Mouse (Mus musculus): Measurements from ENCODE around the gene Fat3. TPM values are rescaled to one million over a fixed set of nuclear protein-coding genes. Genes with fewer than 3 reads are reported as not detected.
A peak's percentile ranks its signal among the peaks of the same experiment; 100 is the strongest.

Fat3 gene
- polyA plus RNA-seq, 1 experiment, result 10.5 TPM

- Histone ChIP-seq H3K4me1 (ENCODE audit: control insufficient read depth, insufficient read depth, low read length) (no peaks in the 10 kb centered on the region), H3K4me3 (replicated peaks; ENCODE audit: insufficient read depth, low read depth, low read length) (no peak overlapping the region), H3K27me3 (ENCODE audit: control insufficient read depth, insufficient read depth, low read length) (no peaks in the 10 kb centered on the region), H3K27ac (ENCODE audit: insufficient read depth, low read length) (no peak overlapping the region)
- 93% methylated on average over 2 of the region's 2 CpGs for WGBS
- TF ChIP-seq CTCF (IDR thresholded peaks at IDR 0.05; ENCODE audit: borderline replicate concordance, insufficient read depth, low read depth, low read length) (no peak), POLR2A (IDR thresholded peaks at IDR 0.05; ENCODE audit: borderline replicate concordance, insufficient read depth, low read length) (no peak)
- DNase-seq, result no peak
These were observed 454.4 kb downstream of the Fat3 start for GRCm38 (mm10) chr9:16046686-16047085.

DNA sequence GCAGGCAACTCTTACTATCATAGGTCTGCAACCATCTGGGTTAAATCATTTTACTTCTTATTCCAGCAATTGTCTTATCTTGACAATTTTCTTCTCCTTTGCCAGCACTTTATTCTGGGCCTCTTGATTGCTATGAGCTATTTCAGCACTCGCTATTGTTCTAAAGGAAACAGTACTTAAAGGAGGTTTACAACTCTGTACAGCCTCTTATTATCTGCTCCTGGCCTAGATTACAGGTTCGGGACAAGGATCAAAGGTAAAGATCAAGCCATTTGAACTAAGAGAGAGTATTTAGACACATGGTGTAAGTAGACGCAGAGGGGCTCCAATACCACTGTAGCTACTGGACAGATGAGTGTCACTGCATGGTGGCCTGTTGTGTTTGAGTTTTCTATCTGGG lies 463.7 kb downstream of the Fat3 start:
- Histone ChIP-seq H3K27me3 (ENCODE audit: control insufficient read depth, insufficient read depth, low read length) (no peaks in the 10 kb centered on the region), H3K27ac (ENCODE audit: insufficient read depth, low read length) (no peak overlapping the region), H3K4me1 (ENCODE audit: control insufficient read depth, insufficient read depth, low read length) (no peaks in the 10 kb centered on the region), H3K4me3 (replicated peaks; ENCODE audit: insufficient read depth, low read depth, low read length) (no peak overlapping the region)
- DNase-seq, result no peak
- TF ChIP-seq CTCF (IDR thresholded peaks at IDR 0.05; ENCODE audit: borderline replicate concordance, insufficient read depth, low read depth, low read length), result no peak
- TF ChIP-seq POLR2A (IDR thresholded peaks at IDR 0.05; ENCODE audit: borderline replicate concordance, insufficient read depth, low read length), result no peak
- whole genome bisulfite sequencing, result 93% methylated on average over 3 of the region's 3 CpGs

- Histone ChIP-seq H3K4me3 (replicated peaks; ENCODE audit: insufficient read depth, low read depth, low read length) (no peak overlapping the region), H3K27me3 (ENCODE audit: control insufficient read depth, insufficient read depth, low read length) (no peaks in the 10 kb centered on the region), H3K27ac (ENCODE audit: insufficient read depth, low read length) (no peak overlapping the region), H3K4me1 (ENCODE audit: control insufficient read depth, insufficient read depth, low read length) (no peaks in the 10 kb centered on the region)
- no peak for TF ChIP-seq POLR2A (IDR thresholded peaks at IDR 0.05; ENCODE audit: borderline replicate concordance, insufficient read depth, low read length)
- no peak for TF ChIP-seq CTCF (IDR thresholded peaks at IDR 0.05; ENCODE audit: borderline replicate concordance, insufficient read depth, low read depth, low read length)
- peak in 1 of 2 experiments; percentile 4 for DNase-seq
These were observed 464.7 kb downstream of the Fat3 start for GRCm38 (mm10) chr9:16036346-16036745.

DNA sequence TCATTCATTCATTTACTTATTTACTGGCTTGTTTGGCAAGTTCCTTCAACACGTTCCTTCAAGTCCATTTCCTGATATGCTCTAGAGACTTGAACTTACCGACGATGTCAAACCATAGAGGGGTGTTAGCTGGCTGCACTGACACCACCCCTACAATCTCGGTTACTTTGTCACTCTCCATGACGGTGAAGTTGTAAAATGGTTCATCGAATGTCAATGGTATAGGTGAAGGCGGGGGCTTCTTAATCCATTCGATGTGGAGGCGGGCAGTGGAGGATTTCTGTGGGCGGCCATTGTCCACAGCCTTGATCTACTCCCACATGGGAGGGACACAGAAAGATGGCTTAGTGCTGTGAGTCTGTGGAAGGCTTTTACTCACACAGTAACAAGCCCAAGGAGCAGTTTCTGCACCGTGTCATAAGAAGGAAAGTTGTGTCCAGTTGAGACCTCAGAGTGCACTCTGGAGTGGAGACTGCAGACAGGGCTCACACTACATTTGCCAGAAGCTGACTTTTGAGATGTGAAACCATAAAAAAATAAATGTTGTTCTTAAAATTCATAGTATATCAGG lies 471.3 kb downstream of the Fat3 start:
- H3K27ac ChIP-seq (ENCODE audit: insufficient read depth, low read length), result no peak overlapping the region
- no peak for DNase-seq
- H3K4me1 ChIP-seq (ENCODE audit: control insufficient read depth, insufficient read depth, low read length), result no peaks in the 10 kb centered on the region
- 88% methylated on average over 11 of the region's 11 CpGs for WGBS
- no peaks in the 10 kb centered on the region for H3K27me3 ChIP-seq (ENCODE audit: control insufficient read depth, insufficient read depth, low read length)
- H3K4me3 ChIP-seq (replicated peaks; ENCODE audit: insufficient read depth, low read depth, low read length), result no peak overlapping the region
- no peak for TF ChIP-seq POLR2A (IDR thresholded peaks at IDR 0.05; ENCODE audit: borderline replicate concordance, insufficient read depth, low read length)
- no peak for TF ChIP-seq CTCF (IDR thresholded peaks at IDR 0.05; ENCODE audit: borderline replicate concordance, insufficient read depth, low read depth, low read length)

DNA sequence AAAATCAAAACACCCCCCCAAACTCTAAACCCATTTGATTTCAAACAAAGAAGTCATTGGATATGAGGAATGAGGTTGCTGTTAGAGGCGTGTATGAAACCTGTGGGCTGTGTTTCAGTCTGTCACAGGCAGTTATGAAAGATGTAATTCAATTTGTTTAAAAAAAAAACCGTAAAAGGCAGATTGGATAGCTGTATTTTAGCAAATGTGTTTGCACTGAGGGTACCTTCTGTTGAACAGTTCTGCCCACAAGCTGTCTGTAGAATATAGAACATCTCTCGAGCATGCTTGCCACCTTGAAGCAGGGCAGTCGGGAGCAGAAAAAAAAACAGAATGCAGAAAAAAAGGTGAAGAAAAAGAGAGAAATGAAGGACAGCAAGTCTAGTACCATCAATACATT lies 472.0 kb downstream of the Fat3 start:
- 72% methylated on average over 4 of the region's 4 CpGs for WGBS
- no peak for DNase-seq

GRCm38 (mm10) chr9:16028394-16028911 lies 472.6 kb downstream of the Fat3 start:
- H3K4me1 ChIP-seq (ENCODE audit: control insufficient read depth, insufficient read depth, low read length), result no peaks in the 10 kb centered on the region
- no peak overlapping the region for H3K4me3 ChIP-seq (replicated peaks; ENCODE audit: insufficient read depth, low read depth, low read length)
- 24% methylated on average over 4 of the region's 4 CpGs for WGBS
- DNase-seq, result peak in 1 of 2 experiments; percentile 2
- TF ChIP-seq CTCF (IDR thresholded peaks at IDR 0.05; ENCODE audit: borderline replicate concordance, insufficient read depth, low read depth, low read length) (no peak), POLR2A (IDR thresholded peaks at IDR 0.05; ENCODE audit: borderline replicate concordance, insufficient read depth, low read length) (no peak)
- no peak overlapping the region for H3K27ac ChIP-seq (ENCODE audit: insufficient read depth, low read length)
- no peaks in the 10 kb centered on the region for H3K27me3 ChIP-seq (ENCODE audit: control insufficient read depth, insufficient read depth, low read length)

More for the DNA sequence above, 472.0 kb downstream of the Fat3 start:
- Histone ChIP-seq H3K4me3 (replicated peaks; ENCODE audit: insufficient read depth, low read depth, low read length) (no peak overlapping the region), H3K4me1 (ENCODE audit: control insufficient read depth, insufficient read depth, low read length) (no peaks in the 10 kb centered on the region), H3K27ac (ENCODE audit: insufficient read depth, low read length) (no peak overlapping the region), H3K27me3 (ENCODE audit: control insufficient read depth, insufficient read depth, low read length) (no peaks in the 10 kb centered on the region)
- TF ChIP-seq CTCF (IDR thresholded peaks at IDR 0.05; ENCODE audit: borderline replicate concordance, insufficient read depth, low read depth, low read length) (no peak), POLR2A (IDR thresholded peaks at IDR 0.05; ENCODE audit: borderline replicate concordance, insufficient read depth, low read length) (no peak)

GRCm38 (mm10) chr9:16026054-16026453 lies 475.0 kb downstream of the Fat3 start:
- H3K27ac ChIP-seq (ENCODE audit: insufficient read depth, low read length), result no peak overlapping the region
- DNase-seq, result no peak
- H3K4me3 ChIP-seq (replicated peaks; ENCODE audit: insufficient read depth, low read depth, low read length), result no peak overlapping the region
- TF ChIP-seq POLR2A (IDR thresholded peaks at IDR 0.05; ENCODE audit: borderline replicate concordance, insufficient read depth, low read length) (no peak), CTCF (IDR thresholded peaks at IDR 0.05; ENCODE audit: borderline replicate concordance, insufficient read depth, low read depth, low read length) (no peak)
- H3K4me1 ChIP-seq (ENCODE audit: control insufficient read depth, insufficient read depth, low read length), result no peaks in the 10 kb centered on the region
- no peaks in the 10 kb centered on the region for H3K27me3 ChIP-seq (ENCODE audit: control insufficient read depth, insufficient read depth, low read length)
- WGBS, result 89% methylated on average over 4 of the region's 4 CpGs

DNA sequence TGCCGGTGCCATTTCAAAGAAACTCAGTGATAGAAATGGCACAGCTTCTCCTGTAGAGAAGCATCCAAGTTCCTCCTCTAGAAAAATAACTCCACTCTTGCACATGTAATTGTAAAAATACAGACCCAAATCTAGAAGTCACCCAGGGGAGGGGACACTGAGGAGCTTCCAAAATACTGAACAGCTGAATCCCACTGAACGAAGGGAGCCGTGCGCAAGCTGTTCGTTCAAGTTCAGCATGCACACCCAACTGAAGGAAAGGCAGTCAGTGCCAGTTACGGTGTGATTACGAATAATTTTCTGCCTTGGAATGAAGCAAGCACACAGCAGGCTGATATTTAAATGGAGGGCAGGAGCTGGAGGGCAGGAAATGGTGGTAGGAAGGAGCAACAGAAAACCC lies 476.4 kb downstream of the Fat3 start:
- no peak for DNase-seq
- Histone ChIP-seq H3K4me3 (replicated peaks; ENCODE audit: insufficient read depth, low read depth, low read length) (no peak overlapping the region), H3K27ac (ENCODE audit: insufficient read depth, low read length) (no peak overlapping the region), H3K27me3 (ENCODE audit: control insufficient read depth, insufficient read depth, low read length) (no peaks in the 10 kb centered on the region), H3K4me1 (ENCODE audit: control insufficient read depth, insufficient read depth, low read length) (no peaks in the 10 kb centered on the region)
- TF ChIP-seq POLR2A (IDR thresholded peaks at IDR 0.05; ENCODE audit: borderline replicate concordance, insufficient read depth, low read length) (no peak), CTCF (IDR thresholded peaks at IDR 0.05; ENCODE audit: borderline replicate concordance, insufficient read depth, low read depth, low read length) (no peak)
- WGBS, result 41% methylated on average over 7 of the region's 7 CpGs

Measured in cerebellum, adult 2 months (tissue).